Mouse (Mus musculus): ENCODE measurements around the gene Aggf1. TPM values are rescaled to one million over a fixed set of nuclear protein-coding genes. Genes with fewer than 3 reads are reported as not detected.
A peak's percentile ranks its signal among the peaks of the same experiment; 100 is the strongest.

The Aggf1 gene
- total and polyA plus RNA-seq, 2 experiments from 2014 or later = 16.6 to 17.9 TPM

GRCm38 (mm10) chr13:95345869-95346268, 29.3 kb downstream of the Aggf1 start:
- no peak for TF ChIP-seq EP300 (IDR thresholded peaks at IDR 0.05; ENCODE audit: low read depth)
- TF ChIP-seq CTCF (IDR thresholded peaks at IDR 0.05; ENCODE audit: low read depth) = no peak
- H3K4me3 ChIP-seq (ENCODE audit: low read depth, low read length) = no peak overlapping the region
- DNase-seq (ENCODE audit: low spot score) = no peak
- H3K9me3 ChIP-seq (replicated peaks; ENCODE audit: control insufficient read depth, low read length) = no peaks in the 10 kb centered on the region
- H3K36me3 ChIP-seq (replicated peaks; ENCODE audit: control insufficient read depth, insufficient read depth, low read length) = peaks cover 11% of the 10 kb centered on the region
- no peak overlapping the region for H3K27ac ChIP-seq (ENCODE audit: low read depth)
- WGBS = 81% methylated on average over 6 of the region's 6 CpGs
- H3K4me1 ChIP-seq (ENCODE audit: control insufficient read depth, insufficient read depth) = no peaks in the 10 kb centered on the region
- H3K27me3 ChIP-seq (ENCODE audit: control insufficient read depth, insufficient read depth, low read length) = no peaks in the 10 kb centered on the region
- no peak overlapping the region for H3K9ac ChIP-seq (replicated peaks; ENCODE audit: low read depth, low read length)
- no peak overlapping the region for H3K4me2 ChIP-seq (ENCODE audit: low read depth, low read length)
- no peak for ATAC-seq (ENCODE audit: insufficient read depth, low read depth)

GRCm38 (mm10) chr13:95343470-95343869, 31.7 kb downstream of the Aggf1 start:
- Histone ChIP-seq H3K36me3 (replicated peaks; ENCODE audit: control insufficient read depth, insufficient read depth, low read length) (peaks cover 21% of the 10 kb centered on the region), H3K9ac (replicated peaks; ENCODE audit: low read depth, low read length) (no peak overlapping the region), H3K4me1 (ENCODE audit: control insufficient read depth, insufficient read depth) (no peaks in the 10 kb centered on the region), H3K4me3 (ENCODE audit: low read depth, low read length) (no peak overlapping the region), H3K27ac (ENCODE audit: low read depth) (no peak overlapping the region), H3K27me3 (ENCODE audit: control insufficient read depth, insufficient read depth, low read length) (no peaks in the 10 kb centered on the region), H3K4me2 (ENCODE audit: low read depth, low read length) (no peak overlapping the region), H3K9me3 (replicated peaks; ENCODE audit: control insufficient read depth, low read length) (no peaks in the 10 kb centered on the region)
- ATAC-seq (ENCODE audit: insufficient read depth, low read depth) (no peak), DNase-seq (ENCODE audit: low spot score) (no peak)
- WGBS = 84% methylated on average over 8 of the region's 8 CpGs
- no peak for TF ChIP-seq CTCF (IDR thresholded peaks at IDR 0.05; ENCODE audit: low read depth)
- no peak for TF ChIP-seq EP300 (IDR thresholded peaks at IDR 0.05; ENCODE audit: low read depth)

- Histone ChIP-seq H3K27me3 (ENCODE audit: control insufficient read depth, insufficient read depth, low read length) (no peaks in the 10 kb centered on the region), H3K36me3 (replicated peaks; ENCODE audit: control insufficient read depth, insufficient read depth, low read length) (peaks cover 47% of the 10 kb centered on the region), H3K27ac (ENCODE audit: low read depth) (no peak overlapping the region), H3K4me3 (ENCODE audit: low read depth, low read length) (no peak overlapping the region), H3K4me1 (ENCODE audit: control insufficient read depth, insufficient read depth) (no peaks in the 10 kb centered on the region), H3K4me2 (ENCODE audit: low read depth, low read length) (no peak overlapping the region), H3K9ac (replicated peaks; ENCODE audit: low read depth, low read length) (no peak overlapping the region), H3K9me3 (replicated peaks; ENCODE audit: control insufficient read depth, low read length) (peaks cover 10% of the 10 kb centered on the region)
- DNase-seq (ENCODE audit: low spot score) = no peak
- TF ChIP-seq CTCF (IDR thresholded peaks at IDR 0.05; ENCODE audit: low read depth) = no peak
- TF ChIP-seq EP300 (IDR thresholded peaks at IDR 0.05; ENCODE audit: low read depth) = no peak
- no peak for ATAC-seq (ENCODE audit: insufficient read depth, low read depth)
- 83% methylated on average over 40 of the region's 40 CpGs for WGBS
Measured at GRCm38 (mm10) chr13:95336122-95336677, 39.0 kb downstream of the Aggf1 start.

GRCm38 (mm10) chr13:95332086-95332899, 42.9 kb downstream of the Aggf1 start:
- no peaks in the 10 kb centered on the region for H3K27me3 ChIP-seq (ENCODE audit: control insufficient read depth, insufficient read depth, low read length)
- no peak overlapping the region for H3K4me2 ChIP-seq (ENCODE audit: low read depth, low read length)
- TF ChIP-seq EP300 (IDR thresholded peaks at IDR 0.05; ENCODE audit: low read depth) = no peak
- no peak for TF ChIP-seq CTCF (IDR thresholded peaks at IDR 0.05; ENCODE audit: low read depth)
- no peak overlapping the region for H3K27ac ChIP-seq (ENCODE audit: low read depth)
- H3K9me3 ChIP-seq (replicated peaks; ENCODE audit: control insufficient read depth, low read length) = peaks cover 10% of the 10 kb centered on the region
- WGBS = 87% methylated on average over 11 of the region's 11 CpGs
- peaks cover 19% of the 10 kb centered on the region for H3K36me3 ChIP-seq (replicated peaks; ENCODE audit: control insufficient read depth, insufficient read depth, low read length)
- H3K4me3 ChIP-seq (ENCODE audit: low read depth, low read length) = no peak overlapping the region
- DNase-seq (ENCODE audit: low spot score) (peak; percentile 37), ATAC-seq (ENCODE audit: insufficient read depth, low read depth) (no peak)
- peaks cover 15% of the 10 kb centered on the region for H3K4me1 ChIP-seq (ENCODE audit: control insufficient read depth, insufficient read depth)
- H3K9ac ChIP-seq (replicated peaks; ENCODE audit: low read depth, low read length) = no peak overlapping the region

- Histone ChIP-seq H3K27me3 (ENCODE audit: control insufficient read depth, insufficient read depth, low read length) (no peaks in the 10 kb centered on the region), H3K4me1 (ENCODE audit: control insufficient read depth, insufficient read depth) (peaks cover 28% of the 10 kb centered on the region), H3K36me3 (replicated peaks; ENCODE audit: control insufficient read depth, insufficient read depth, low read length) (0 out of 2 replicates have a peak, but pooled peaks cover 5% of the 10 kb centered on the region), H3K9me3 (replicated peaks; ENCODE audit: control insufficient read depth, low read length) (peaks cover 10% of the 10 kb centered on the region), H3K4me3 (ENCODE audit: low read depth, low read length) (no peak overlapping the region), H3K9ac (replicated peaks; ENCODE audit: low read depth, low read length) (no peak overlapping the region), H3K4me2 (ENCODE audit: low read depth, low read length) (no peak overlapping the region), H3K27ac (ENCODE audit: low read depth) (no peak overlapping the region)
- no peak for ATAC-seq (ENCODE audit: insufficient read depth, low read depth)
- no peak for TF ChIP-seq EP300 (IDR thresholded peaks at IDR 0.05; ENCODE audit: low read depth)
- TF ChIP-seq CTCF (IDR thresholded peaks at IDR 0.05; ENCODE audit: low read depth) = no peak
- 58% methylated on average over 11 of the region's 11 CpGs for WGBS
- no peak for DNase-seq (ENCODE audit: low spot score)
Measured at GRCm38 (mm10) chr13:95330507-95330906, 44.6 kb downstream of the Aggf1 start.

Measured in heart, postnatal 0 days (tissue).